Mouse (Mus musculus): Measurements from ENCODE around the gene Brca2. TPM values are rescaled to one million over a fixed set of nuclear protein-coding genes. Genes with fewer than 3 reads are reported as not detected.

Gene Brca2
- polyA plus RNA-seq, 1 experiment from 2014 or later: 34.1 TPM

- peak; percentile 17 for DNase-seq
- Histone ChIP-seq H3K9me3 (ENCODE audit: low read depth, low read length) (no peaks in the 10 kb centered on the region), H3K4me3 (ENCODE audit: low read depth, low read length) (no peak overlapping the region), H3K4me1 (ENCODE audit: insufficient read depth) (0 out of 2 replicates have a peak, but pooled peaks cover 4% of the 10 kb centered on the region), H3K36me3 (ENCODE audit: insufficient read depth) (no peaks in the 10 kb centered on the region), H3K27ac (ENCODE audit: low read depth) (no peak overlapping the region), H3K9ac (no peak overlapping the region), H3K27me3 (ENCODE audit: insufficient read depth, low read length) (peaks cover 18% of the 10 kb centered on the region), H3K4me2 (peak overlapping the region; percentile 100)
- WGBS: 71% methylated on average over 13 of the region's 13 CpGs
- no peak for ATAC-seq (ENCODE audit: insufficient read depth)
- no peak for TF ChIP-seq CTCF (IDR thresholded peaks at IDR 0.05; ENCODE audit: low read depth)
Measured at GRCm38 (mm10) chr5:150592186-150592903, 69.9 kb downstream of the Brca2 start.

GRCm38 (mm10) chr5:150592904-150593755 is 70.7 kb downstream of the Brca2 start:
- H3K4me2 ChIP-seq: peak overlapping the region; percentile 100
- no peak for TF ChIP-seq CTCF (IDR thresholded peaks at IDR 0.05; ENCODE audit: low read depth)
- DNase-seq: peak; percentile 59
- H3K4me1 ChIP-seq (ENCODE audit: insufficient read depth): 0 out of 2 replicates have a peak, but pooled peaks cover 4% of the 10 kb centered on the region
- peak overlapping the region; percentile 61 for H3K9ac ChIP-seq
- WGBS: 11% methylated on average over 39 of the region's 40 CpGs
- no peaks in the 10 kb centered on the region for H3K36me3 ChIP-seq (ENCODE audit: insufficient read depth)
- H3K27ac ChIP-seq (ENCODE audit: low read depth): no peak overlapping the region
- H3K4me3 ChIP-seq (ENCODE audit: low read depth, low read length): peak overlapping the region; percentile 82
- H3K9me3 ChIP-seq (ENCODE audit: low read depth, low read length): no peaks in the 10 kb centered on the region
- peaks cover 18% of the 10 kb centered on the region for H3K27me3 ChIP-seq (ENCODE audit: insufficient read depth, low read length)
- ATAC-seq (ENCODE audit: insufficient read depth): peak; percentile 48

GRCm38 (mm10) chr5:150593756-150594648 is 71.6 kb downstream of the Brca2 start:
- Histone ChIP-seq H3K9ac (peak overlapping the region; percentile 61), H3K36me3 (ENCODE audit: insufficient read depth) (no peaks in the 10 kb centered on the region), H3K27me3 (ENCODE audit: insufficient read depth, low read length) (peaks cover 18% of the 10 kb centered on the region), H3K4me1 (ENCODE audit: insufficient read depth) (0 out of 2 replicates have a peak, but pooled peaks cover 4% of the 10 kb centered on the region), H3K27ac (ENCODE audit: low read depth) (no peak overlapping the region), H3K4me2 (peak overlapping the region; percentile 100), H3K9me3 (ENCODE audit: low read depth, low read length) (no peaks in the 10 kb centered on the region), H3K4me3 (ENCODE audit: low read depth, low read length) (peak overlapping the region; percentile 82)
- peak; percentile 85 for ATAC-seq (ENCODE audit: insufficient read depth)
- peak; percentile 63 for DNase-seq
- WGBS: under 1% methylated on average over 95 of the region's 102 CpGs
- no peak for TF ChIP-seq CTCF (IDR thresholded peaks at IDR 0.05; ENCODE audit: low read depth)

- Histone ChIP-seq H3K27me3 (ENCODE audit: insufficient read depth, low read length) (peaks cover 18% of the 10 kb centered on the region), H3K4me3 (ENCODE audit: low read depth, low read length) (peak overlapping the region; percentile 82), H3K4me1 (ENCODE audit: insufficient read depth) (0 out of 2 replicates have a peak, but pooled peaks cover 4% of the 10 kb centered on the region), H3K4me2 (peak overlapping the region; percentile 100), H3K9me3 (ENCODE audit: low read depth, low read length) (no peaks in the 10 kb centered on the region), H3K9ac (peak overlapping the region; percentile 61), H3K36me3 (ENCODE audit: insufficient read depth) (no peaks in the 10 kb centered on the region), H3K27ac (ENCODE audit: low read depth) (no peak overlapping the region)
- no peak for TF ChIP-seq CTCF (IDR thresholded peaks at IDR 0.05; ENCODE audit: low read depth)
- DNase-seq: no peak
- no peak; the same call in 1 of the 2 replicates for ATAC-seq (ENCODE audit: insufficient read depth)
- 5% methylated on average over 15 of the region's 17 CpGs for WGBS
Measured at GRCm38 (mm10) chr5:150594649-150595339, 72.4 kb downstream of the Brca2 start.

DNA sequence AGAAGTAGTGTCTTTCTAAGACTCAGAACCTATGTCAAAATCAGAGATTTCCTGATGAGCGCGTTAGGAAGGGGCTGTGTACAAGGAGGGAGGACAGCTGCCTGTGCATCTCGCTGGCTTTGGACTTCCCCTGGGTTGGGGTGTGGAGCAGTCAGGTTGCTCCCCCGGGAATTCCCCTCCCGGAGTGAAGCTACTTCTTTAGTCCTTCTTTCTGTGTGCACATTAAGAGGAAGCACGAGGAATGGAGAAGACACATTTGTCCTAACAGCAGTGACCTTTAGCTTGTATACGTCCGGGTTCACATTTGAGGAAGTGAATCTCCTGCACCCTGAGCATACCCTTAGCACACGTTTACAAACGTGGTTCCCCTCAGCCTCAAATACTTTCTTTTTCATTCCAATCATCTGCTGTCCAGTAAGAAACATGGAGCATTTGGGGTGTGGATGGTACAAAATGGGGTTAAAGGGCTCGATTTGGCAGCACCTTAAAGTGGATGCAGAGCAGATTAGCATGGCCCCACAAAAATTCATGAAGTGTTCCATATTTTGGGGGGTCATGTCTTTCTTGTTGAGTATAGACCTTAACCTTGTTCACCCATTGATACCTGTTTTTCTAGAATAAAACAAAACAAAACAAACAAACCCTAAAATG is 73.1 kb downstream of the Brca2 start:
- Histone ChIP-seq H3K27ac (ENCODE audit: low read depth) (no peak overlapping the region), H3K9ac (no peak overlapping the region), H3K4me3 (ENCODE audit: low read depth, low read length) (no peak overlapping the region), H3K27me3 (ENCODE audit: insufficient read depth, low read length) (peaks cover 18% of the 10 kb centered on the region), H3K4me1 (ENCODE audit: insufficient read depth) (0 out of 2 replicates have a peak, but pooled peaks cover 4% of the 10 kb centered on the region), H3K4me2 (peak overlapping the region; percentile 100; the same call in 1 of the 2 replicates), H3K36me3 (ENCODE audit: insufficient read depth) (no peaks in the 10 kb centered on the region), H3K9me3 (ENCODE audit: low read depth, low read length) (no peaks in the 10 kb centered on the region)
- TF ChIP-seq CTCF (IDR thresholded peaks at IDR 0.05; ENCODE audit: low read depth): no peak
- no peak for ATAC-seq (ENCODE audit: insufficient read depth)
- WGBS: 38% methylated on average over 11 of the region's 11 CpGs
- DNase-seq: no peak
